Mouse (Mus musculus): ENCODE data around the gene Hoxd1. TPM values are rescaled to one million over a fixed set of nuclear protein-coding genes. Genes with fewer than 3 reads are reported as not detected.
A peak's percentile ranks its signal among the peaks of the same experiment; 100 is the strongest.

Hoxd1 gene
- polyA plus RNA-seq, 1 experiment from 2014 or later, result 1.5 TPM

- Histone ChIP-seq H3K36me3 (ENCODE audit: control insufficient read depth, insufficient read depth, low read length) (no peaks in the 10 kb centered on the region), H3K4me1 (replicated peaks; ENCODE audit: control insufficient read depth, insufficient read depth, low read length) (no peaks in the 10 kb centered on the region; the same call in 1 of the 2 replicates), H3K9me3 (ENCODE audit: control insufficient read depth, low read length) (no peaks in the 10 kb centered on the region), H3K4me3 (ENCODE audit: low read depth, low read length) (peak overlapping the region; percentile 48), H3K27me3 (ENCODE audit: control insufficient read depth, insufficient read depth, low read length) (peaks cover 73% of the 10 kb centered on the region), H3K4me2 (replicated peaks; ENCODE audit: low read depth, low read length) (peak overlapping the region; percentile 54), H3K9ac (ENCODE audit: low read depth, low read length) (peak overlapping the region; percentile 76), H3K27ac (ENCODE audit: low read depth, low read length) (peak overlapping the region; percentile 95)
- WGBS, result under 1% methylated on average over 42 of the region's 42 CpGs
- DNase-seq (ENCODE audit: low spot score) (peak; percentile 68), ATAC-seq (ENCODE audit: low FRiP score) (0 out of 2 replicates have a peak, but pooled peaks have one; percentile 25)
Observed at GRCm38 (mm10) chr2:74735851-74736687, 26.7 kb upstream of the Hoxd1 start.

DNA sequence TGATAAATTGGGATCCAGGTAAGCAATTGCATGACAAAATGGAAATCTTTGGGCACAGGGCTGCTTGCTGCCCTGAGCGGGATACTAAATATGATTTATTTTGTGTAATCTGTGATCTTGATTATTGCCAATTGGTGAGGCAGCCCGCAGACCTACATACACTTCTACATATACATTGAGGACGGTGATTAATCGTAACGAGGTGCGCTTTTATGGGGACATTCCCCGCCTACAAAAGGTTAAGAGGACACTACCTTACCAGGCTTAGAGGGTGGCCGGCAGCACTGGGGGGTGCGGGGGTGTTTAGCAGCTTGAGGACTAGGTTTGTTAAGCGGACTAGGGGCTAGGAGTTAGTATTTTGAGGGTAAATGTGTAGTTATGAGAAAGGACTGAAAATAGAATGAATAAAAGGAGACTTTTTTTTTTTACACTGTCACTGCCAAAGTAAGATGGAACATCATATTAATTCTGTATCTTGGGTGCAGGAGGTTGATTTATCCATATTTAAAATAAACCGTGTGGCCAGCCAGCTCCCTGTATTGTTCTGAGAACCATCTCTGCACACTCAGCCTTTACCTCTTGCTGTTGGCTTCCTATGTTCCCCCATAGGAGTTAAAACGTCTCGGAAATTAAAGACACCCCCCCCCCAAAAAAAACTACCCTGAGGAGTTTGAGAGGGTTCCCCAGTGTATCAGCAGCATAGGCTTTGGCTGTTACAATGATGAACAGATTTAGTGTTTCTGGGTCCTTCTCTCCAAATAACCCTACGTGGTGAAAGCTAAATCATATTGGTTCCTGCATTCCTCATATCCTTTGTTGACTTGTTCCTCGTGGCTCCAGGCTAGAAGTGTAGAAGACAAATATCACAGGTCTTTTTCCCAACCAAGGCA is 25.8 kb upstream of the Hoxd1 start:
- DNase-seq (ENCODE audit: low spot score) (peak; percentile 59), ATAC-seq (ENCODE audit: low FRiP score) (no peak)
- peak overlapping the region; percentile 54 for H3K4me2 ChIP-seq (replicated peaks; ENCODE audit: low read depth, low read length)
- no peaks in the 10 kb centered on the region for H3K36me3 ChIP-seq (ENCODE audit: control insufficient read depth, insufficient read depth, low read length)
- peak overlapping the region; percentile 76 for H3K9ac ChIP-seq (ENCODE audit: low read depth, low read length)
- no peaks in the 10 kb centered on the region for H3K4me1 ChIP-seq (replicated peaks; ENCODE audit: control insufficient read depth, insufficient read depth, low read length)
- H3K4me3 ChIP-seq (ENCODE audit: low read depth, low read length), result peak overlapping the region; percentile 48
- 2% methylated on average over 15 of the region's 15 CpGs for WGBS
- no peaks in the 10 kb centered on the region for H3K9me3 ChIP-seq (ENCODE audit: control insufficient read depth, low read length)
- peak overlapping the region; percentile 95 for H3K27ac ChIP-seq (ENCODE audit: low read depth, low read length)
- peaks cover 71% of the 10 kb centered on the region for H3K27me3 ChIP-seq (ENCODE audit: control insufficient read depth, insufficient read depth, low read length)

- ATAC-seq (ENCODE audit: low FRiP score) (no peak), DNase-seq (ENCODE audit: low spot score) (peak; percentile 59)
- Histone ChIP-seq H3K9me3 (ENCODE audit: control insufficient read depth, low read length) (no peaks in the 10 kb centered on the region), H3K27me3 (ENCODE audit: control insufficient read depth, insufficient read depth, low read length) (peaks cover 67% of the 10 kb centered on the region), H3K9ac (ENCODE audit: low read depth, low read length) (peak overlapping the region; percentile 76), H3K27ac (ENCODE audit: low read depth, low read length) (peak overlapping the region; percentile 95), H3K4me2 (replicated peaks; ENCODE audit: low read depth, low read length) (peak overlapping the region; percentile 54), H3K4me1 (replicated peaks; ENCODE audit: control insufficient read depth, insufficient read depth, low read length) (no peaks in the 10 kb centered on the region), H3K4me3 (ENCODE audit: low read depth, low read length) (peak overlapping the region; percentile 48), H3K36me3 (ENCODE audit: control insufficient read depth, insufficient read depth, low read length) (no peaks in the 10 kb centered on the region)
- WGBS, result under 1% methylated on average over 7 of the region's 7 CpGs
Observed at GRCm38 (mm10) chr2:74737578-74738070, 25.2 kb upstream of the Hoxd1 start.

GRCm38 (mm10) chr2:74738623-74739475 is 23.9 kb upstream of the Hoxd1 start:
- no peaks in the 10 kb centered on the region for H3K9me3 ChIP-seq (ENCODE audit: control insufficient read depth, low read length)
- H3K4me1 ChIP-seq (replicated peaks; ENCODE audit: control insufficient read depth, insufficient read depth, low read length), result no peaks in the 10 kb centered on the region
- peak overlapping the region; percentile 76 for H3K9ac ChIP-seq (ENCODE audit: low read depth, low read length)
- WGBS, result 2% methylated on average over 20 of the region's 20 CpGs
- ATAC-seq (ENCODE audit: low FRiP score) (no peak), DNase-seq (ENCODE audit: low spot score) (peak; percentile 66)
- peaks cover 69% of the 10 kb centered on the region for H3K27me3 ChIP-seq (ENCODE audit: control insufficient read depth, insufficient read depth, low read length)
- H3K4me3 ChIP-seq (ENCODE audit: low read depth, low read length), result peak overlapping the region; percentile 48
- peak overlapping the region; percentile 54 for H3K4me2 ChIP-seq (replicated peaks; ENCODE audit: low read depth, low read length)
- H3K27ac ChIP-seq (ENCODE audit: low read depth, low read length), result peak overlapping the region; percentile 95
- H3K36me3 ChIP-seq (ENCODE audit: control insufficient read depth, insufficient read depth, low read length), result no peaks in the 10 kb centered on the region

DNA sequence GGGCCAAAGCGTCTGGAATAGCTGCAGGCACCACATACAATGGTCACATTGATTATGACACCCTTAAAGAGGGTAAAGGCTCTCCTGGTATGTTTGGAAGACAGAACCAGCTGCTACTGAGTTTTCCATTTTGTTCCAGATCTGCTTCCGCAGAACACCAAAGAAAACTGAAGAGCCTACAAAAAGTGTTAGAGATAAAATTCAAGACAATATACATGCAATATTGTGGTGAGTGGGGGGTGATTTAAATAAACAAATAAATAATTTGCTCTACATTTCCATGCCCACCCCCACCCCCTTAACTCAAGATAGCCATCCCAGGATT is 23.3 kb upstream of the Hoxd1 start:
- Histone ChIP-seq H3K4me3 (ENCODE audit: low read depth, low read length) (peak overlapping the region; percentile 48), H3K4me2 (replicated peaks; ENCODE audit: low read depth, low read length) (peak overlapping the region; percentile 54), H3K9ac (ENCODE audit: low read depth, low read length) (peak overlapping the region; percentile 76), H3K4me1 (replicated peaks; ENCODE audit: control insufficient read depth, insufficient read depth, low read length) (no peaks in the 10 kb centered on the region), H3K36me3 (ENCODE audit: control insufficient read depth, insufficient read depth, low read length) (no peaks in the 10 kb centered on the region), H3K27ac (ENCODE audit: low read depth, low read length) (peak overlapping the region; percentile 95), H3K9me3 (ENCODE audit: control insufficient read depth, low read length) (no peaks in the 10 kb centered on the region), H3K27me3 (ENCODE audit: control insufficient read depth, insufficient read depth, low read length) (peaks cover 74% of the 10 kb centered on the region)
- DNase-seq (ENCODE audit: low spot score) (no peak), ATAC-seq (ENCODE audit: low FRiP score) (no peak)
- WGBS, result 10% methylated on average over 2 of the region's 2 CpGs

DNA sequence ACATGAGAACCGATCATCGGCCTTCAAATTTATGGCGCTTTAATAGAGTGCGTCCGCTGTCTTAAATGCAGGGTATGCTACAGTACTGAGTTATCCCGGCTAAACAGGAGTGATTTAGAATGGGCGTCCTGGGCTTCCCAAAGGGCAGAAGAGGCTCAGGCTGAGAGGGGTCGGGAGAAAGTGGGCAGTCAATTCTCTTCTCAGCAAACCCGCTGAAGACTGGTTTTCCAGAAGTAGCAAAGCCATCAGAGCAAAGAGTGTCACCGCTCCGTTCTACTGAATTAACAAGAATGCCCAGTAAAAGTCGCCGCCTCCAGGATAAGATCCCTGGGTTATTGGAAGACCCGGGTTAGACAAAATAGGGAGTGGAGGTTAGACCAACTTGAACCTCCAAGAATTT is 22.9 kb upstream of the Hoxd1 start:
- WGBS, result 1% methylated on average over 14 of the region's 14 CpGs
- ATAC-seq (ENCODE audit: low FRiP score), result 0 out of 2 replicates have a peak, but pooled peaks have one; percentile 13
- Histone ChIP-seq H3K4me3 (ENCODE audit: low read depth, low read length) (peak overlapping the region; percentile 48), H3K9me3 (ENCODE audit: control insufficient read depth, low read length) (no peaks in the 10 kb centered on the region), H3K4me2 (replicated peaks; ENCODE audit: low read depth, low read length) (peak overlapping the region; percentile 54), H3K27ac (ENCODE audit: low read depth, low read length) (peak overlapping the region; percentile 95), H3K4me1 (replicated peaks; ENCODE audit: control insufficient read depth, insufficient read depth, low read length) (no peaks in the 10 kb centered on the region), H3K27me3 (ENCODE audit: control insufficient read depth, insufficient read depth, low read length) (peaks cover 74% of the 10 kb centered on the region), H3K36me3 (ENCODE audit: control insufficient read depth, insufficient read depth, low read length) (no peaks in the 10 kb centered on the region), H3K9ac (ENCODE audit: low read depth, low read length) (peak overlapping the region; percentile 76)
- peak; percentile 58 for DNase-seq (ENCODE audit: low spot score)

GRCm38 (mm10) chr2:74740311-74741091 is 22.3 kb upstream of the Hoxd1 start:
- H3K4me3 ChIP-seq (ENCODE audit: low read depth, low read length), result peak overlapping the region; percentile 48
- under 1% methylated on average over 43 of the region's 43 CpGs for WGBS
- peak overlapping the region; percentile 54 for H3K4me2 ChIP-seq (replicated peaks; ENCODE audit: low read depth, low read length)
- peak overlapping the region; percentile 95 for H3K27ac ChIP-seq (ENCODE audit: low read depth, low read length)
- ATAC-seq (ENCODE audit: low FRiP score) (0 out of 2 replicates have a peak, but pooled peaks have one; percentile 31), DNase-seq (ENCODE audit: low spot score) (peak; percentile 69)
- no peaks in the 10 kb centered on the region for H3K4me1 ChIP-seq (replicated peaks; ENCODE audit: control insufficient read depth, insufficient read depth, low read length)
- no peaks in the 10 kb centered on the region for H3K9me3 ChIP-seq (ENCODE audit: control insufficient read depth, low read length)
- peak overlapping the region; percentile 76 for H3K9ac ChIP-seq (ENCODE audit: low read depth, low read length)
- H3K27me3 ChIP-seq (ENCODE audit: control insufficient read depth, insufficient read depth, low read length), result peaks cover 72% of the 10 kb centered on the region
- no peaks in the 10 kb centered on the region for H3K36me3 ChIP-seq (ENCODE audit: control insufficient read depth, insufficient read depth, low read length)
